Mouse (Mus musculus) olfactory bulb, adult 2 months (tissue): ENCODE results near the gene Cdc42ep3. TPM values are rescaled to one million over a fixed set of nuclear protein-coding genes. Genes with fewer than 3 reads are reported as not detected.

ENCODE experiments used
- H3K27ac ChIP-seq: fragments of 200-500 bp; 2 replicates; pipeline ENCODE4 v1.5.1; 2012; ENCODE audit warnings: low read depth, low read length; ENCODE audit not compliant: insufficient read depth
- H3K4me1 ChIP-seq: fragments of 200-500 bp; 2 replicates; pipeline ENCODE4 v1.6.1; 2012; ENCODE audit warnings: low read length; ENCODE audit not compliant: control insufficient read depth, insufficient read depth
- H3K4me3 ChIP-seq: fragments of 200-500 bp; 2 replicates; pipeline ENCODE4 v1.5.1; 2012; ENCODE audit warnings: mild to moderate bottlenecking, low read depth, low read length, moderate library complexity; ENCODE audit not compliant: insufficient read depth
- CTCF ChIP-seq: fragments of 200-500 bp; IDR thresholded peaks from 2 replicates; pipeline ENCODE4 v1.5.1; 2012; ENCODE audit warnings: low read depth, mild to moderate bottlenecking, low read length, moderate library complexity; ENCODE audit not compliant: insufficient read depth
- POLR2A ChIP-seq: fragments of 200-500 bp; IDR thresholded peaks from 2 replicates; pipeline ENCODE4 v1.6.1; 2012; ENCODE audit warnings: mild to moderate bottlenecking, low read depth, low read length, moderate library complexity; ENCODE audit not compliant: insufficient read depth
- WGBS: fragments of 180-500 bp; shearing (Covaris S2); methylation state at CpG from one replicate; pipeline ENCODE4 v1.1.7; 2018; 5-methylcytosine and 5-hydroxymethylcytosine counted together
- polyA plus RNA-seq: library from polyadenylated mRNA; stranded (reverse); fragments of >200 nt; gene quantifications from 2 replicates; pipeline ENCODE4 v1.2.4, GENCODE M21; 2012; ENCODE audit warnings: low replicate concordance; ENCODE audit not compliant: missing spikeins, insufficient read depth, insufficient read length

Cdc42ep3 gene
- polyA plus RNA-seq, 1 experiment: not detected

- TF ChIP-seq POLR2A (no peak), CTCF (no peak)
- WGBS: 60% methylated on average over 7 of the region's 7 CpGs
- Histone ChIP-seq H3K4me3 (no peak overlapping the region), H3K27ac (no peak overlapping the region), H3K4me1 (peaks cover 23% of the 10 kb centered on the region)
Measured at GRCm38 (mm10) chr17:79347920-79348589, 6.8 kb downstream of the Cdc42ep3 start.

GRCm38 (mm10) chr17:79347291-79347690 lies 7.6 kb downstream of the Cdc42ep3 start:
- no peak overlapping the region for H3K27ac ChIP-seq
- peaks cover 22% of the 10 kb centered on the region for H3K4me1 ChIP-seq
- no peak overlapping the region for H3K4me3 ChIP-seq
- TF ChIP-seq CTCF (no peak), POLR2A (no peak)
- WGBS: 90% methylated on average over 4 of the region's 4 CpGs

GRCm38 (mm10) chr17:79345001-79345709 lies 9.7 kb downstream of the Cdc42ep3 start:
- peaks cover 20% of the 10 kb centered on the region for H3K4me1 ChIP-seq
- WGBS: 87% methylated on average over 25 of the region's 25 CpGs
- H3K4me3 ChIP-seq: no peak overlapping the region
- TF ChIP-seq POLR2A (no peak), CTCF (no peak)
- no peak overlapping the region for H3K27ac ChIP-seq

- Histone ChIP-seq H3K4me1 (peaks cover 16% of the 10 kb centered on the region), H3K4me3 (no peak overlapping the region), H3K27ac (no peak overlapping the region)
- 67% methylated on average over 5 of the region's 5 CpGs for WGBS
- TF ChIP-seq CTCF (no peak), POLR2A (no peak)
Measured at GRCm38 (mm10) chr17:79343334-79343946, 11.5 kb downstream of the Cdc42ep3 start.

GRCm38 (mm10) chr17:79342639-79343333 lies 12.1 kb downstream of the Cdc42ep3 start:
- TF ChIP-seq POLR2A (no peak), CTCF (no peak)
- Histone ChIP-seq H3K4me1 (peaks cover 17% of the 10 kb centered on the region), H3K27ac (no peak overlapping the region)

GRCm38 (mm10) chr17:79341946-79342470 lies 12.9 kb downstream of the Cdc42ep3 start:
- TF ChIP-seq CTCF (no peak), POLR2A (no peak)
- peaks cover 17% of the 10 kb centered on the region for H3K4me1 ChIP-seq
- WGBS: 47% methylated on average over 7 of the region's 7 CpGs
- no peak overlapping the region for H3K4me3 ChIP-seq
- H3K27ac ChIP-seq: no peak overlapping the region

More at GRCm38 (mm10) chr17:79342639-79343333, 12.1 kb downstream of the Cdc42ep3 start:
- 64% methylated on average over 3 of the region's 3 CpGs for WGBS
- H3K4me3 ChIP-seq: no peak overlapping the region

GRCm38 (mm10) chr17:79337494-79337893 lies 17.4 kb downstream of the Cdc42ep3 start:
- WGBS: 86% methylated on average over 3 of the region's 3 CpGs
- Histone ChIP-seq H3K27ac (no peak overlapping the region), H3K4me1 (peaks cover 13% of the 10 kb centered on the region), H3K4me3 (no peak overlapping the region)
- no peak for TF ChIP-seq POLR2A
- no peak for TF ChIP-seq CTCF

GRCm38 (mm10) chr17:79334701-79335100 lies 20.2 kb downstream of the Cdc42ep3 start:
- no peak for TF ChIP-seq CTCF
- TF ChIP-seq POLR2A: no peak
- WGBS: 87% methylated on average over 11 of the region's 11 CpGs
- H3K4me1 ChIP-seq: peaks cover 9% of the 10 kb centered on the region
- no peak overlapping the region for H3K4me3 ChIP-seq
- H3K27ac ChIP-seq: no peak overlapping the region

GRCm38 (mm10) chr17:79333650-79334049 lies 21.2 kb downstream of the Cdc42ep3 start:
- no peak overlapping the region for H3K27ac ChIP-seq
- peaks cover 9% of the 10 kb centered on the region for H3K4me1 ChIP-seq
- 91% methylated on average over 9 of the region's 9 CpGs for WGBS
- H3K4me3 ChIP-seq: no peak overlapping the region
- TF ChIP-seq CTCF (no peak), POLR2A (no peak)
